Mouse (Mus musculus): ENCODE results near the gene Tstd3. TPM values are rescaled to one million over a fixed set of nuclear protein-coding genes. Genes with fewer than 3 reads are reported as not detected.
A peak's percentile ranks its signal among the peaks of the same experiment; 100 is the strongest.

Tstd3 gene
- polyA plus RNA-seq, 1 experiment from 2014 or later: 18.1 TPM

DNA sequence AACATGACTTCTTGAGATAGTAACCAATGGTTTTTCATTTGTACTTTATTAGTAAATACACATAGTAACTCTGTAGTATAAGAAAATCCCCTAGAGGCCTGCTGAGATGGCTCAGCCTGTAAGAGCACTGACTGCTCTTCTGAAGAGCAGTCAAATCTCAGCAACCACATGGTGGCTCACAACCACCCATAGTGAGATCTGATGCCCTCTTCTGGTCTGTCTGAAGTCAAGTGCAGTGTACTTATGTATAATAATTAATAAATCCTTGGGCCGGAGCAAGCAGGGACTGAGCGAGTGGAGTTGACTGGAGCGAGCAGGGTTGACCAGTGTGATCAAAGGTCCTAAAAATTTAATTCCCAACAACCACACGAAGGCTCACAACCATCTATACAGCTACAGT, 27.8 kb downstream of the Tstd3 start:
- no peak overlapping the region for H3K27ac ChIP-seq
- peak; percentile 43; the same call in 1 of the 2 replicates for ATAC-seq
- no peak overlapping the region for H3K4me3 ChIP-seq
- 98% methylated on average over 4 of the region's 4 CpGs for WGBS
- H3K9me3 ChIP-seq (replicated peaks): no peaks in the 10 kb centered on the region
- peaks cover 53% of the 10 kb centered on the region for H3K36me3 ChIP-seq (ENCODE audit: poor library complexity, severe bottlenecking)
- no peaks in the 10 kb centered on the region for H3K27me3 ChIP-seq
- no peaks in the 10 kb centered on the region for H3K4me1 ChIP-seq
- no peak overlapping the region for H3K4me2 ChIP-seq
- no peak overlapping the region for H3K9ac ChIP-seq

DNA sequence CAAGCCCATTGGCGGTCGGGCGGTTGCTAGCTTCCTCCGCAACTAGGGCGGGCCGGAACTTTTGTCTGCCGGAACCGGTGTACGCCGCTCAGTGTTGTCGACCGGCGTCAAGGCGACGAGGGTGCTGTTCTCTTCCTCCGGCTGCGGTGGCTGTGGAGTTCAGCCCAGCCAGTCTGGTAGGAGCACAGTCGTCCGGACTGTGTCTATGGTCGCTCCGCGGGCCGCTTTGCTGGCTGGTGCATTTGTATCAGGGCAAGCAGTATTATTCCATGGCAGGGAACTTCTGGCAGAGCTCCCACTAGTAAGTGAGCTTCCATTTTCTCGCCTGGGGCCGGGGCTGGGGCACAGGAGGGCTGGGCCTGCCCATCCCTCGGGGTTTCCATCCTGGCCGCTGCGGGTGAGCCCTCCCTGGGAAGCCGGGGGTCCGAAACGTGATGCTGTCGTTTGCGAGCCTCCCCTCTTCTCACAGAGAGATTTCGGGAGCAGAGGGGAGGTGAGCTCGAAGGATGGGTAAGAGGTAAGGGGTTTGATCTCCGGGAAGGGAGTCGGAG, 39.3 kb downstream of the Tstd3 start, which contains the start of gene Ccnc:
Gene Ccnc, plus strand, starts transcription at position 87 of the 551 bp plus-strand sequence.
- under 1% methylated on average over 37 of the region's 37 CpGs for WGBS
- no peaks in the 10 kb centered on the region for H3K9me3 ChIP-seq (replicated peaks)
- H3K4me2 ChIP-seq: peak within 1 kb of the TSS; percentile 76
- H3K36me3 ChIP-seq (ENCODE audit: poor library complexity, severe bottlenecking): peaks cover under 1% of the 10 kb centered on the region
- H3K27me3 ChIP-seq: no peaks in the 10 kb centered on the region
- peak within 1 kb of the TSS; percentile 84 for H3K27ac ChIP-seq
- peak within 1 kb of the TSS; percentile 76 for H3K4me3 ChIP-seq
- ATAC-seq: peak; percentile 99
- H3K9ac ChIP-seq: peak within 1 kb of the TSS; percentile 86
- H3K4me1 ChIP-seq: peaks cover 15% of the 10 kb centered on the region

DNA sequence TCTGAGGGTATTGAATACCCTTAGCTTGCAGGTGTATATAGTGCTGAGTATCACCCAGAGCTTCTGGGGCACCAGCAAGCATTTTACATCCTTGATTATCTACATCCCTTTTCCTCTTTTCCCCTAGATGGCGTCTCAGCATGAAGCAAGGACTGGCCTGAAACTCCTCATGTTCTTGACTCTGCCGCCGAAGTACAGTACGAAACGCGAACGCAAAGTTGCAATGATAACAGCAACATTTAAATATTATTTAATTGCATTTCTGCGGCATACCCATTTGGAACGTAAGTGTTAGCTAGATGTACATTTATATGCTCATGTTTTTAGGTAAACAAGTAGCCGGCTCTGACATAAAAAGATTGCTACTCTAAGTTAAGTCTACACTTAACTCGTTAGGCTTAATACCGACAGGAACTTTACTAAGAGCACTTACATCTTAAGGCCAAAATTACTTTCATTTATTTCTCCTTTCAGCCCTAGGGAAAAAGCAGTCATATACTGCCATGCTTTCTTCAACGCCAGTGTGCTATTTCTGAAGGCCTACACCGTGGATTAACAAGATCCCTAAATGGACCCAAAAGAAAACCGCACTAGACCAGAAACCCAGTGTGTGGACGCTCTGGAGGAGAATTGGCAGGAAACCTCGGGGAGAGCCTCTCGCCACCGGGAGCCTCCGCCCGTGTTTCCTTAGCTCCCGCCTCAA, 39.9 kb downstream of the Tstd3 start:
- Histone ChIP-seq H3K4me2 (peak overlapping the region; percentile 76), H3K27me3 (no peaks in the 10 kb centered on the region), H3K4me3 (peak overlapping the region; percentile 76), H3K4me1 (peaks cover 15% of the 10 kb centered on the region), H3K9me3 (replicated peaks) (no peaks in the 10 kb centered on the region), H3K36me3 (ENCODE audit: poor library complexity, severe bottlenecking) (no peaks in the 10 kb centered on the region), H3K27ac (peak overlapping the region; percentile 84), H3K9ac (peak overlapping the region; percentile 86)
- 1% methylated on average over 22 of the region's 22 CpGs for WGBS
- peak; percentile 52 for ATAC-seq

DNA sequence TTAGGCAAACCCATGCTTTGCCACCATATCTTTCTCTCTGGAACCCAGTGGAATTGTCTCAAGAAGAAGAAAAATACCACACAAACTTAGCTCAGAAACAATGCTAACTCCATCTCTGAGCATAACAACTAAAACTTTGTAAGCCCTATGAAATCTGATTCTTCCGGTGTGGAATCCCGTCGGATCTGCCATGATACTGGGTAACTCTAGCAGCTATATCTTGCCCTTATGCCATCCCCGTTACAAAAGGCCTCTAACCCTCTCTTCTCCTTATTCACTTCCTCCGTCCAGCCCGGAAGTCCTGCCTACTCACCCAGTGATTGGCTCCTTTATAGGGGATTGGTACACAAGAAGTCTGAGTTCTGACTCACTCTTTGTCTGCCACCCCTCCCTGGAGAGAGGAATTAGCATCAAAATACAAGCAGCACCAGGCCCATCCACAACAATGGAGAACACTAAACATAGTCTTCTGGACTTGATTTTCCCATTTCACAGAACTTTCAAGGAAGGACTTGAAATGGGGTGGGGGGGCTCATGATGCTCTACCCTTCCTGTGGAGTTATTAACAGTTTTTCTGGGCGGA, 44.2 kb downstream of the Tstd3 start:
- 37% methylated on average over 7 of the region's 7 CpGs for WGBS
- H3K4me1 ChIP-seq: no peaks in the 10 kb centered on the region
- H3K9ac ChIP-seq: no peak overlapping the region
- H3K4me3 ChIP-seq: no peak overlapping the region
- H3K36me3 ChIP-seq (ENCODE audit: poor library complexity, severe bottlenecking): no peaks in the 10 kb centered on the region
- H3K27me3 ChIP-seq: no peaks in the 10 kb centered on the region
- no peaks in the 10 kb centered on the region for H3K9me3 ChIP-seq (replicated peaks)
- no peak overlapping the region for H3K27ac ChIP-seq
- no peak overlapping the region for H3K4me2 ChIP-seq
- ATAC-seq: no peak

DNA sequence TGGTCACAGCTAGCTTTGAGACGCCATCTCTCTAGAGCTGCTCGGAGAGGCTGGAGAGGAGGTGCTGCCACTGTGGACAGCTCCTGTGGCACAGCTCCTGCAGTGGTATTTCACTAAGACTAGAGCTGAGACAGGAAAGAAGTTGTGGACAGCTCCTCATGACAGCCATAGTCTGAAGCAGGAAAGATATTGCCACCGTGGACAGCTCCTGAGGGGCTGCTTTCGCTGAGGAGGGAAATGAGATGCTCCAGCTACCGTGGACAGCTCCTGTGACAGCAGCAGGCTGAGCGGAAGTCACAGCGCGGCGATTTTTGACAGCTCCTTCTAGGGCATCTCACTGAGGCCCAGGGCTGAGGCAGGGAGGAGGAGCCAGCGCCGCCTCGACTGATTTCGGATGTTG, 54.9 kb downstream of the Tstd3 start:
- Histone ChIP-seq H3K36me3 (ENCODE audit: poor library complexity, severe bottlenecking) (no peaks in the 10 kb centered on the region), H3K9me3 (replicated peaks) (no peaks in the 10 kb centered on the region), H3K27ac (no peak overlapping the region), H3K4me3 (peak overlapping the region; percentile 14), H3K4me2 (peak overlapping the region; percentile 50), H3K4me1 (peaks cover 9% of the 10 kb centered on the region), H3K27me3 (peaks cover 25% of the 10 kb centered on the region), H3K9ac (no peak overlapping the region)
- ATAC-seq: peak; percentile 55; the same call in 1 of the 2 replicates
- 5% methylated on average over 13 of the region's 13 CpGs for WGBS

Other genes with a start within 250 kb of the Tstd3 start
- 0.38 and 0.46 TPM in 2 replicates for gene Prdm13, start 81.2 kb downstream of the Tstd3 start, polyA plus RNA-seq (2015; fragmentation: Nextera tagmentation; extraction: Ambion mirVana)
- 68.8 and 72.1 TPM in 2 replicates for gene Ccnc, start 39.5 kb downstream of the Tstd3 start, polyA plus RNA-seq (2015; fragmentation: Nextera tagmentation; extraction: Ambion mirVana)
- gene Usp45, start 56 bp downstream of the Tstd3 start, polyA plus RNA-seq (2015; fragmentation: Nextera tagmentation; extraction: Ambion mirVana): 9.0 and 9.8 TPM in 2 replicates
- 200 and 205 TPM in 2 replicates for gene Pnisr, start 80.4 kb upstream of the Tstd3 start, polyA plus RNA-seq (2015; fragmentation: Nextera tagmentation; extraction: Ambion mirVana)
- 12.5 and 13.4 TPM in 2 replicates for gene Coq3, start 112.5 kb upstream of the Tstd3 start, polyA plus RNA-seq (2015; fragmentation: Nextera tagmentation; extraction: Ambion mirVana)
- 14.5 and 15.2 TPM in 2 replicates for gene Faxc, start 164.1 kb upstream of the Tstd3 start, polyA plus RNA-seq (2015; fragmentation: Nextera tagmentation; extraction: Ambion mirVana)

Measured in forebrain, embryonic 13.5 days (tissue).